Mouse (Mus musculus) macrophage (primary cell): Measurements from ENCODE around the gene Vrk2. TPM values are rescaled to one million over a fixed set of nuclear protein-coding genes. Genes with fewer than 3 reads are reported as not detected.

Source experiments
- H3K27ac ChIP-seq: fragments of 350-480 bp; formaldehyde crosslinking; 2 replicates; pipeline ENCODE4 v1.9.0; 2021
- H3K36me3 ChIP-seq: fragments of 350-480 bp; formaldehyde crosslinking; 2 replicates; pipeline ENCODE4 v1.9.0; 2021; ENCODE audit errors: inconsistent target
- H3K4me3 ChIP-seq: fragments of 350-480 bp; formaldehyde crosslinking; 2 replicates; pipeline ENCODE4 v1.9.0; 2021; ENCODE audit errors: inconsistent target
- H3K79me2 ChIP-seq: fragments of 350-480 bp; formaldehyde crosslinking; 2 replicates; pipeline ENCODE4 v1.9.0; 2021; ENCODE audit errors: inconsistent target
- WGBS: methylation state at CpG from one replicate; pipeline ENCODE4 v1.1.7; 2026; ENCODE audit warnings: inconsistent platforms; ENCODE audit not compliant: missing documents; 5-methylcytosine and 5-hydroxymethylcytosine counted together
- polyA plus RNA-seq: library from polyadenylated mRNA; stranded (reverse); fragments of 250-400 nt; gene quantifications from 3 replicates; pipeline ENCODE4 v1.2.4, GENCODE M21; 2018; ENCODE audit warnings: inconsistent platforms

Vrk2 gene
- polyA plus RNA-seq, 1 experiment from 2014 or later = 39.5 TPM

GRCm38 (mm10) chr11:26596186-26596585 is 2.4 kb upstream of the Vrk2 start:
- Histone ChIP-seq H3K27ac (no peak overlapping the region), H3K4me3 (no peak overlapping the region), H3K79me2 (peaks cover 20% of the 10 kb centered on the region), H3K36me3 (0 out of 2 replicates have a peak, but pooled peaks cover under 1% of the 10 kb centered on the region)
- 100% methylated on average over 1 of the region's 1 CpGs for WGBS

DNA sequence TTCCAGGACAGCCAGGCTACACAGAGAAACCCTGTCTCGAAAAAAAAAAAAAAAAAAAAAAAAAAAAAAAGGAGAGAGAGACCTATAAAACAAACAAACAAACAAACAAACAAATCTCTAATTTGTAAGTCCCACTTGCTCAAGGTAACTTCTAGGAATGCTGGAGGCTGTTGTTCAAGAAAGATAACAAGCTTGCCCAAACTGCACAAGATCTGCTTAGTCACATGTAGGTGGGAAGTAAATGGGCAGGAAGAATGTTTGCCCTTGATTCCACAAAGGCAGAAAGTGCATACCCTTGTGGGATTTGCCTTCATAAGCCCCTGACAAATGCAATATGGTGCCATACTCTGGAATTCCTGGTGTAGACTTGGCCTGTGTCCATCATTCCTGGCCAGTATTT is 688 bp upstream of the Vrk2 start:
- Histone ChIP-seq H3K79me2 (peaks cover 36% of the 10 kb centered on the region), H3K36me3 (peaks cover 7% of the 10 kb centered on the region; the same call in 1 of the 2 replicates), H3K27ac (peak overlapping the region; percentile 71), H3K4me3 (no peak overlapping the region)
- WGBS = 80% methylated on average over 1 of the region's 1 CpGs

DNA sequence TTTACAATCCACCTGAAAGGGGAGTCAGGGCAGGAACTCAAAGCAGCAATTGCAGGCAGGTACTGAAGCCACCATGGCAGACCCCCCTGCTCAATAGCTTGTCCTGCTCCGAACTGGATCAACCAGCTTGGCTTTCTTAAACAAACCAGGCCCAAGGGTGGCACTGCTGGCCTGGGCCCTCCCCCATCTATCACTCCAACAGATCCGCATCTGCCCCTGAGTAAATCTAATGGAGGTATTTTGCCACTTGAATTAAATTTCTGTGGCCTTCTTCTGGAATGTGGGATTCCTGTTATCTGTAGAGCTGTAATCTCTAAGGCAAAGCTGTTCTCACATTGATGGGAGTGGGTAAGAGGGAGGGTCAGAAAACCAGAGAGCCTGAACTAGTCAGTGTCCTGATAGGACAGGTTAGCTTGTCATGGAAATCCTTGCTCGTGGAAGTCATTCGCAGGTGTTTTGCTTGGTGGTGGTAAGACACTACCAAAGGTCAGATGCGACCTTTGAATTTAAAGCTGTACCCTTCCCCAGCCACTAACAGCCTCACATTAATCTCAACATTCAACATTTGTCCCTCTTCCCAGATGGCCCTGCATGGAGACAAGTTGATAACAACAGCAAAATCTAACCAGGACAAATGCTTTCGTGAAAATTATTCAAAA is 1.3 kb downstream of the Vrk2 start:
- Histone ChIP-seq H3K36me3 (peaks cover 18% of the 10 kb centered on the region), H3K4me3 (peak overlapping the region; percentile 56), H3K79me2 (peaks cover 54% of the 10 kb centered on the region), H3K27ac (peak overlapping the region; percentile 59)
- 47% methylated on average over 6 of the region's 6 CpGs for WGBS

DNA sequence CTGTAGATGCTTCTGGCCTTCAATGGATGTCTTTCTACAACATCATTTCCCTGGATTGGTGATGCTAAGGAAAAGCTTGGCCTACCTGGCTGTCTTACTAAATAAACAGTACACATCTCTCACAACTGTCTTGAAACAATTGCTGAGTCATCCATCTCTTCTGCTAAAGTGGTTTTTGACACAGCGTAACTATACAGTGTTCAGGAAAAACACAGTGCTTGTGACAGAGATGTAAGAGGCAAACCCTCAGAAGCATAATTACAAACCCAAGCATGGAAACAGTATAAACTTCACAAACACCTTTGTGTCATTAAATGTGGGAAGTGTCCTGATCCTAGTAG is 6.6 kb downstream of the Vrk2 start:
- peak overlapping the region; percentile 87 for H3K27ac ChIP-seq
- H3K4me3 ChIP-seq = no peak overlapping the region
- H3K79me2 ChIP-seq = peaks cover 82% of the 10 kb centered on the region
- WGBS = 27% methylated on average over 1 of the region's 1 CpGs
- H3K36me3 ChIP-seq = peaks cover 31% of the 10 kb centered on the region

- Histone ChIP-seq H3K36me3 (peaks cover 31% of the 10 kb centered on the region), H3K79me2 (peaks cover 81% of the 10 kb centered on the region), H3K27ac (peak overlapping the region; percentile 87), H3K4me3 (peak overlapping the region; percentile 21)
- 11% methylated on average over 6 of the region's 6 CpGs for WGBS
Measured at GRCm38 (mm10) chr11:26586367-26587183, 7.2 kb downstream of the Vrk2 start.

DNA sequence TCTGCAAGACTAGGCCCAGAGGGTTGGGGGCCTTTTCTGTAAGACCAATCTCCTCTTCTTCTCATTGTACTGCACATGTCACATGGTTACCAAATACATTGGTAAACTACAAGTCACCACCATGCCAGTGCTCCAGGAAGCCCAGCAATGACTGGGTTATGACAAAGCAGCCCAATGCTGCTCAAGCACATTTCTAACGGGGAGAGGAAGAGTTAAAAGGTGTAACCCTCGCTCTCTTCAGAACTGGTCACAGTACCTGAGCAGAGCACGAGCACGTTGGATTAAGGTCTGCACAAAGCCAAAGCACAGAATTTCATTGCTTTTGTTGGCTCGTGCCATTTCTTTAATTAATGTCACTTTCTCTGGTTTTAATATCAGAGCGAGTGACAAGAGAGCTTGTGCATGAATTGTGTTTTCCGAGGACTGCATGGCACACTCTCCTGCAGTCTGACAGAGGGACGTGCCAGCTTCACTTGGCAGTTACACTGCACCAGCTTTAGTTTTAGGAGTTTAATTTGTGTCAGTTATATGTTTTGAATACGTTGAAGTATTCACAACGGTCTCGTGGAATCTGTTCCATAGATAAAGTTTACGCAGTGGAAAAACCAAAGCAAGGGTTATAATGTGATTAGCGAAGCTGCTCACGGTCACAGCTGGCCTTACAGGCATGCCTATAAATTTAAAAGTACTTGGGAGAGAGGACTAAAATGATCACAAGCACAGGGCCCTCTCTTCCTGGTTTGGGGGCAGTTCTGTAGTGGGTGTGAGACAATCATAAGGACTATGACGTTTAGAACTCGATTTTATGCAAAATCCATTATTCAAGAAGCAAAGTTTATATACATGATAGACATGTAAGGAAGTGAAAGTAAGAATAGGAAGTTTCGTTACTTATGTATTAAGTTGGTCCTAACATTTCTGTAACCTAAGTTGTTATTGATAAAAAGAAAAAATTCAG is 8.1 kb downstream of the Vrk2 start:
- WGBS = 64% methylated on average over 17 of the region's 17 CpGs
- Histone ChIP-seq H3K4me3 (peak overlapping the region; percentile 21), H3K79me2 (peaks cover 81% of the 10 kb centered on the region), H3K27ac (peak overlapping the region; percentile 87), H3K36me3 (peaks cover 26% of the 10 kb centered on the region)

GRCm38 (mm10) chr11:26551551-26551950 is 42.2 kb downstream of the Vrk2 start:
- Histone ChIP-seq H3K27ac (no peak overlapping the region), H3K36me3 (peaks cover 34% of the 10 kb centered on the region; the same call in 1 of the 2 replicates), H3K79me2 (no peaks in the 10 kb centered on the region), H3K4me3 (no peak overlapping the region)
- WGBS = 91% methylated on average over 3 of the region's 3 CpGs

DNA sequence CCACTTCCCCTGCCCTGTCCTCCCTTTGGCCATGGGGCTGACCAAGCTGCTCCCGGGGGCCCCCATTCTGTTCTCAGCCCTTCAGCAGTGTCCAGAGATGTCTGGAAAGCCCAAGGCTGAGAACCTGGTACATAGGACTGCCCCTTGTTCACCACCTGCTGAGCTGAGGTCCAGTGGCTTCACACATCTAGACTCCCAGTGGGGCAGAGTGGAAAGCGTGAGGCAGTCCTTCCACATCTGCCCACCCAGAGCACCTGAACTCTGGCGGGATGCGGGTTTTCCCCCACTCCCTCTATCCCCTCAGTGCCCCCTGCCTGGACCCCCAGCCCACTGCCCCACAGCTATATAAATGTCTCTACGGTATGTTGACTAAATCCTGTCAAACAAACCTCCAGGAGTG is 56.0 kb downstream of the Vrk2 start:
- H3K27ac ChIP-seq = no peak overlapping the region
- WGBS = 96% methylated on average over 5 of the region's 5 CpGs
- H3K79me2 ChIP-seq = no peaks in the 10 kb centered on the region
- no peak overlapping the region for H3K4me3 ChIP-seq
- H3K36me3 ChIP-seq = peaks cover 25% of the 10 kb centered on the region

DNA sequence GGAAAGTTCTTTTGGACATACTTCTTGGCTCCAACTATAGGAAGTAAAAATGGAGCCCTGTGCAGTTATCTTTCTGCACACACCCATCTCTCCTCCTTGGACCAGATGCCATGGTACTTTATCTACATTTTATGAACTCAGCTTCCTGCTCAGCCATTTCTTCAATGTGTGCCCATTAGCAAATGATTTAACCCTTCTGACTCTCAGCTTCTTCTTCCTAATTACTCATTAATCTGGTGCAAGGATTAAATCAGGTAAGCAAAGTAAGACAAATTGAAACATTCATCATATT is 60.0 kb downstream of the Vrk2 start:
- H3K79me2 ChIP-seq = no peaks in the 10 kb centered on the region
- H3K27ac ChIP-seq = no peak overlapping the region
- H3K36me3 ChIP-seq = peaks cover 53% of the 10 kb centered on the region

GRCm38 (mm10) chr11:26532994-26533827 is 60.6 kb downstream of the Vrk2 start:
- H3K27ac ChIP-seq = no peak overlapping the region

More for the DNA sequence above, 60.0 kb downstream of the Vrk2 start:
- H3K4me3 ChIP-seq = no peak overlapping the region

DNA sequence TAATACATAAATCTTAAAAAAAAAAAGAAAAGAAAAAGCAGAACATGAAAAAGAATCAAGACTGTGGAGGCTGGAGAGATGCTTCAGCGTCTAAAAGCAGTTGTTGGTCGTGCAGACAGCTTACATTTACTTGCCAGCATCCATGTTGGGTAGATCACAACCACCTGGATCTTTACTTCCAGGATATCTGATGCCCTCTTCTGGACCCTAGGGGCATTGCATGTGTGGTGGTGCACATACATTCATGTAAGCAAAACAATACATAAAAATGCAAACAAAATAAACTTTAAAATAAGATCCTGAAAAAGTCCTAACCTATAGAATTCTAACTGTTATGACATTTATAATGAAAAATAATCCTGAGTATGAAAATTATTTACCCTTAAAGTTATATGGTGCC is 66.9 kb downstream of the Vrk2 start:
- H3K4me3 ChIP-seq = no peak overlapping the region
- no peak overlapping the region for H3K27ac ChIP-seq
- peaks cover 52% of the 10 kb centered on the region for H3K36me3 ChIP-seq
- WGBS = 100% methylated on average over 2 of the region's 2 CpGs
- no peaks in the 10 kb centered on the region for H3K79me2 ChIP-seq

More at GRCm38 (mm10) chr11:26532994-26533827, 60.6 kb downstream of the Vrk2 start:
- Histone ChIP-seq H3K4me3 (no peak overlapping the region), H3K79me2 (no peaks in the 10 kb centered on the region), H3K36me3 (peaks cover 53% of the 10 kb centered on the region)
- 90% methylated on average over 5 of the region's 5 CpGs for WGBS

- WGBS = 92% methylated on average over 3 of the region's 3 CpGs
- Histone ChIP-seq H3K79me2 (no peaks in the 10 kb centered on the region; the same call in 1 of the 2 replicates), H3K36me3 (0 out of 2 replicates have a peak, but pooled peaks cover 3% of the 10 kb centered on the region), H3K4me3 (no peak overlapping the region), H3K27ac (no peak overlapping the region)
Measured at GRCm38 (mm10) chr11:26518991-26519390, 74.8 kb downstream of the Vrk2 start.

DNA sequence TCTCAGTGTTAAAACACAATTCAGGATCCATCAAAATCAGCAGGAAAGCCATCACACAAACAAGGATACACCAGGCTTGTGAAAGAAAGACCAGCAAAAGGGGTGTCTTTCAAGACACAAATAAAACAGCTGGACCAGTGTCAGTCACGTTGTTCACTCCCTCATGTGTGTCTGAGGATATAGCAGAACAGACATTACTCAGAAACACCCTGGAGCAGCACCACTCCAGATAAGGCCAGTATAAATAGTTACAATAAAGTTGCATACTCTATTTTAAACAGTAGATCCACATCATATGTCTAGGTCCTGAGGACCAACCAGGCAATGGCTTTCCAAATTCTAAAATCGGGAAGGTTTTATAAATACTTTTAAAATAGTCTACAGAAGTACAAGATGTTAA is 77.7 kb downstream of the Vrk2 start:
- WGBS = 100% methylated on average over 2 of the region's 2 CpGs
- Histone ChIP-seq H3K4me3 (no peak overlapping the region), H3K27ac (no peak overlapping the region), H3K36me3 (no peaks in the 10 kb centered on the region), H3K79me2 (no peaks in the 10 kb centered on the region; the same call in 1 of the 2 replicates)

DNA sequence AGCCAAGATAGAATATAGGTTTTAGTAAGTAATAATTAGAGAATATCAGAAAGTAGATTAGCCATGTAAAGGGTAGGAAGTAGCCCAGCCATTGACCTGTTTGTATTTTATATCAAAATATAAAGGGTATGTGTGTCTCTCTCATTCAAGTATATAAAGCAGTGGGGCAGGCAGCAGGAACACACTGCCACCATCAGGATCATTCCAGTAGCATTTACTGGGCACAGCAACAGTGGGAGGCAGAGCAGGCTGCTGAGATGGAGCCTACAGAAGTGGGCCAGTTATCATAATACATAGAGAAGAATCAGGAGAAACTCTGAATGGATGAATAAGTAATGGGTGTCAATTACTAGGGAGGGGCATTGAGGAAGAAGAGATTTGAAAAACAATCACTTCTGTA is 80.1 kb downstream of the Vrk2 start:
- Histone ChIP-seq H3K27ac (no peak overlapping the region), H3K79me2 (no peaks in the 10 kb centered on the region), H3K36me3 (peaks cover 8% of the 10 kb centered on the region; the same call in 1 of the 2 replicates), H3K4me3 (no peak overlapping the region)
